Mouse (Mus musculus) liver, adult 2 months (tissue): ENCODE measurements at regions not wholly inside any gene's neighbourhood (a gene's known extent, or its start where the extent isn't known, plus 50 kb on each side); places are given as distances from the start of the nearest gene placed in this dataset.

Source experiments
- DNase-seq: peaks from one replicate; pipeline ENCODE4 v3.0.0-alpha.2; 2011; ENCODE audit warnings: low read depth, low spot score; ENCODE audit errors: extremely low read depth
- H3K27ac ChIP-seq: fragments of 200-500 bp; replicated peaks from 2 replicates; pipeline ENCODE4 v1.5.1; 2012; ENCODE audit warnings: low read depth, mild to moderate bottlenecking, control low read depth, inconsistent platforms, low read length; ENCODE audit not compliant: insufficient read depth
- H3K27me3 ChIP-seq: fragments of 200-500 bp; 2 replicates; pipeline ENCODE4 v1.6.1; 2012; ENCODE audit warnings: mild to moderate bottlenecking, moderate library complexity, low read length, inconsistent platforms; ENCODE audit not compliant: control insufficient read depth, insufficient read depth
- H3K36me3 ChIP-seq: fragments of 200-500 bp; 2 replicates; pipeline ENCODE4 v1.6.1; 2012; ENCODE audit warnings: low read length, inconsistent platforms; ENCODE audit not compliant: control insufficient read depth, insufficient read depth
- H3K4me1 ChIP-seq: fragments of 200-500 bp; 2 replicates; pipeline ENCODE4 v1.6.1; 2011; ENCODE audit warnings: low read length; ENCODE audit not compliant: control insufficient read depth, insufficient read depth
- H3K4me3 ChIP-seq: fragments of 200-500 bp; 2 replicates; pipeline ENCODE4 v1.5.1; 2011; ENCODE audit warnings: low read depth, mild to moderate bottlenecking, control low read depth, low read length, moderate library complexity; ENCODE audit not compliant: insufficient read depth
- H3K79me2 ChIP-seq: fragments of 200-500 bp; 2 replicates; pipeline ENCODE4 v1.6.1; 2012; ENCODE audit warnings: inconsistent platforms, mild to moderate bottlenecking, low read length, moderate library complexity; ENCODE audit not compliant: control insufficient read depth, insufficient read depth
- H3K9ac ChIP-seq: fragments of 200-500 bp; 2 replicates; pipeline ENCODE4 v1.6.1; 2012; ENCODE audit warnings: low read depth, mild to moderate bottlenecking, control low read depth, inconsistent platforms, low read length
- CTCF ChIP-seq: fragments of 200-500 bp; IDR thresholded peaks from 2 replicates; pipeline ENCODE4 v1.5.1; 2011; ENCODE audit warnings: low read depth, low read length, control low read depth
- POLR2A ChIP-seq: fragments of 200-500 bp; IDR thresholded peaks from 2 replicates; pipeline ENCODE4 v1.6.1; 2011; ENCODE audit warnings: low read length, control low read depth; ENCODE audit not compliant: insufficient read depth; ENCODE audit errors: extremely low read depth
- WGBS: fragments of 180-500 bp; shearing (Covaris S2); methylation state at CpG from one replicate; pipeline ENCODE4 v1.1.7; 2018; 5-methylcytosine and 5-hydroxymethylcytosine counted together

DNA sequence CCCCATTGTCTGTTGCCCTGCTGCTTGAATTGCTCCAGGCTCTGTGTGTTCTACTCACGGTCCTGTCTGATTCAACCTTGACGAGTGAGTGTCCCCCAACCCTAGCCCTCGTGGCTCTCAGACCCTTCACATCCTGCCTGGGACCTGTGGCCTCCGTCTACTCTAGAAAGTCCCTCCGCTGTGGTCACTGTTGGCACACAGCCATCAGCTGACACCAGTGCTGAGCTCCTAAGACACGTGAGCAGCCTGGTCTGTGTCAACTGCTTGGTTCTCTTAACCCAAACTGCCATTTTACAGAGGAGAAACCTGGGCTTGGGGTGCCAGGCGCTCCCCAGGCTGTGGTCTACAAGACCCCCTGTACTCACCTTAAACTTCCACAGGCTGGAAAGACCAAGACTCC, 74.3 kb upstream of the Shb start:
- Histone ChIP-seq H3K4me3 (no peak overlapping the region), H3K36me3 (no peaks in the 10 kb centered on the region), H3K79me2 (no peaks in the 10 kb centered on the region), H3K4me1 (no peaks in the 10 kb centered on the region), H3K27ac (no peak overlapping the region), H3K9ac (no peak overlapping the region), H3K27me3 (no peaks in the 10 kb centered on the region)
- TF ChIP-seq CTCF (no peak), POLR2A (no peak)
- DNase-seq = no peak
- 66% methylated on average over 7 of the region's 7 CpGs for WGBS

DNA sequence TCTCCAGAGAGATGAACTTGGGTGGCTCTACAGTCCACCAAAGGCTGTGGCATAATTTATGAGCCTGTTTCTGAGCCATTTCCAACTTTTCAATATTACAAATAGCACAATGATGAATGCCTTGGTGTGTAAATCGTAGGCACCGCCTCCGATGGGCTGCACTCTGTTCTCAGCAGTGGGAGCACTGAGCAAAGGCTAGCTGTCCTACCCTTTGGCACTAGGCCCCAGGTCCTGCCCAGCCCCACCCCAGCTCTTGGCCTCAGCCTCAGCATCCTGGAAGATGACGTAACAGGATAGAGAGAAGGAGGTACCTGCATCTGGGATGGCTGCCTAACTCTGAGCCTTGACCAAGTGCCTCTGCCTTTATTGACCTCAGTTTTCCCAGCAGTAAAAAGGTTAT, 73.4 kb upstream of the Shb start:
- no peak for DNase-seq
- Histone ChIP-seq H3K27me3 (no peaks in the 10 kb centered on the region), H3K36me3 (no peaks in the 10 kb centered on the region), H3K9ac (no peak overlapping the region), H3K27ac (no peak overlapping the region), H3K4me3 (no peak overlapping the region), H3K79me2 (no peaks in the 10 kb centered on the region), H3K4me1 (no peaks in the 10 kb centered on the region)
- TF ChIP-seq POLR2A = no peak
- TF ChIP-seq CTCF = no peak
- 77% methylated on average over 4 of the region's 4 CpGs for WGBS

DNA sequence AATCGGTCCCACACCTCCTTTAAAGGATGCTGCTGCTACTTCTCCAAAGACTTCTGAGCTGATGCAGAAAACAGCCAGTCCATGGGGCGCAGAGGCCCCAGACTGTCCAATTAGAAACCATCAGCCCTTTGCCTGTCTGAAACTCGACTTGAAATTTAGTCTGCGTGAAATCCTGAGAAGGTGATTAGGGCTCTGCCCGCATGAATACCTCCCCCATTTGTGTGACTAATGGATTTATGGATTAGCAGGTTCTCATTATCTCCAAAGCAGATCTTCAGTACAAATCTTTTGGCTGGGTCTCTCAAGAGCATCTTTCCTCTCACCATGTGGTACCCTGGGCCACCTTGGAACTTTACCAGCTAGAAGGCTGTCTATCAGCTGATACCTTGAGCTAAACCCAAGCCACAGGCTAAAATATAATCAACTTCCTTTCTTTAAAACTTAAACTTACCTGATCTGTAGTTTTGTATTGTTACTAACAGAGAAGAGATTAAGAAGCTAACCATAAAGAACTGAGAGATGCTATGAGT, 72.1 kb upstream of the Shb start:
- Histone ChIP-seq H3K4me3 (no peak overlapping the region), H3K27me3 (no peaks in the 10 kb centered on the region), H3K36me3 (no peaks in the 10 kb centered on the region), H3K27ac (no peak overlapping the region), H3K79me2 (no peaks in the 10 kb centered on the region), H3K9ac (no peak overlapping the region), H3K4me1 (no peaks in the 10 kb centered on the region)
- TF ChIP-seq POLR2A = no peak
- no peak for TF ChIP-seq CTCF
- DNase-seq = no peak
- WGBS = 84% methylated on average over 5 of the region's 5 CpGs

DNA sequence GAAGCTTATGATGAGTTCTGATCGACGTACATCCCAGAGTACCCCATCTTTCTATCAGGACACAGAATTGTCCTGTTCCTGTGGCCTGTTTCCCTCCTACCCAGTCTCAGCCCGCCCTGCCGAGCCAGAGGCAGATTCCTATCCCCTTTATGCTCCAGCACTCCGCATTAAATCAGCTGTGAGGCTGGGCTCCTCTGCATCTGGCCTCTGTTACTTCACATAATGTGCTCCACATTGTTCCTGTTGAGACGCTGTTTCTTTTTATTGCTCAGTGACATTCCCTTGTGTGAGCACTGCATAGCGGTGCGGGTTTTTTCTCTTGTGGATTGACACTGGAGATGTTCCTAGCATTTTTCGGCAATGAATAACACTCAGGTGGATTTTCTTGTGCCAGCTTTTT, 68.2 kb upstream of the Shb start:
- no peak for TF ChIP-seq CTCF
- no peak for TF ChIP-seq POLR2A
- WGBS = 80% methylated on average over 9 of the region's 9 CpGs
- Histone ChIP-seq H3K79me2 (no peaks in the 10 kb centered on the region), H3K36me3 (no peaks in the 10 kb centered on the region), H3K27me3 (no peaks in the 10 kb centered on the region), H3K4me1 (no peaks in the 10 kb centered on the region), H3K9ac (no peak overlapping the region), H3K27ac (no peak overlapping the region), H3K4me3 (no peak overlapping the region)
- no peak for DNase-seq

DNA sequence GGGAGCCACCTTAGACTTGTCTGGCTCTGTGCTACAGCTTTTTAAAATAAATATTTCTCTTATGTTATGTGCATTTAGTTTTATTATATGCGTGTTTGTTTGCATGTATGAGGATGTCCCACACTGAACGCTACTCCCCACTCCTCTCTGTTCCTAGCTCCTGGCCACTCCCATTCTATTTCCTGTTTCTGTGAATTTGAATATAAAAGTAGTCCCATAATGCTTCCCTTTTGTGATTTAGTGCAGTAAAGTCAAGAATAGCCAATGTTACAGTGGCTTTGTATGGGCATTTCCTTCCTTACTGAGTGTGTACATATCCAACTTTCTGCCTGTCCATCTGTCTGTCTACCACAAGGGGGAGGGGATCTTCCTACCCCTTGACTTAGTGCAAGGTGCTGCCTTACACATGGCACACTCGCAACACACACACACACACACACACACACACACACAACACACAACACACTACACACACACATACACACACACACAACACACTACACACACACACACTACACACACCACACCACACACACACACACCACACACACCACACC, 61.2 kb upstream of the Shb start:
- peaks cover 3% of the 10 kb centered on the region; the same call in 1 of the 2 replicates for H3K4me1 ChIP-seq
- no peaks in the 10 kb centered on the region for H3K79me2 ChIP-seq
- 91% methylated on average over 3 of the region's 3 CpGs for WGBS
- TF ChIP-seq POLR2A (no peak), CTCF (no peak)
- no peak overlapping the region for H3K27ac ChIP-seq
- no peaks in the 10 kb centered on the region for H3K36me3 ChIP-seq
- DNase-seq = no peak
- no peak overlapping the region for H3K4me3 ChIP-seq
- H3K27me3 ChIP-seq = no peaks in the 10 kb centered on the region
- no peak overlapping the region for H3K9ac ChIP-seq

DNA sequence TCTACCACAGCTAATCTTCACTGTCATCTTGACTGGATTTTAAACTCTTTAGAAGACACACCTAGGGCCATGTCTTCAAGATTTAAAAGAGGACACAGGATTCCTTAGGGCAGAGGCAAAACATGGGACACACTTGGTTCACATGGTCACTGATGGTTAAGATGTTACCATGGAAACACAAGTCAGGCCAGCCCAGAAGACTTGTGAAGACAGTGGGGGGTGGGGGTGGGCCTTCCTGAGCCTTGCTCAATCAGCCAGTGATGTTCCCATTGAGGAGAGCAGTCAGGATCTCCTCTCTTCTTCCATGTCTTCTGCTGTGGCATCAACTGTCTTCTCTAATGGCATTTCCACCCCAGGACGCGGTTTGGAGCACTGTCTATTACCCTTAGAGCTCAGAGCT, 60.5 kb upstream of the Shb start:
- no peaks in the 10 kb centered on the region for H3K36me3 ChIP-seq
- DNase-seq = no peak
- H3K79me2 ChIP-seq = no peaks in the 10 kb centered on the region
- peaks cover 3% of the 10 kb centered on the region; the same call in 1 of the 2 replicates for H3K4me1 ChIP-seq
- no peak overlapping the region for H3K27ac ChIP-seq
- TF ChIP-seq POLR2A (no peak), CTCF (no peak)
- H3K9ac ChIP-seq = no peak overlapping the region
- H3K4me3 ChIP-seq = no peak overlapping the region
- 83% methylated on average over 2 of the region's 2 CpGs for WGBS
- no peaks in the 10 kb centered on the region for H3K27me3 ChIP-seq
